Mouse (Mus musculus) bone marrow macrophage, adult 2 months (primary cell): ENCODE data around the gene Tex48. TPM values are rescaled to one million over a fixed set of nuclear protein-coding genes. Genes with fewer than 3 reads are reported as not detected.

Experiments
- H3K27ac ChIP-seq: 2 replicates; pipeline ENCODE4 v1.5.1; 2012; ENCODE audit warnings: low read depth, low read length; ENCODE audit not compliant: insufficient read depth
- H3K4me1 ChIP-seq: 2 replicates; pipeline ENCODE4 v1.6.1; 2012; ENCODE audit warnings: low read length; ENCODE audit not compliant: control insufficient read depth, insufficient read depth
- H3K4me3 ChIP-seq: 2 replicates; pipeline ENCODE4 v1.5.1; 2012; ENCODE audit warnings: mild to moderate bottlenecking, low read length, moderate library complexity; ENCODE audit not compliant: insufficient read depth
- CTCF ChIP-seq: IDR thresholded peaks from 2 replicates; pipeline ENCODE4 v1.5.1; 2012; ENCODE audit warnings: low read depth, mild to moderate bottlenecking, low read length, moderate library complexity
- POLR2A ChIP-seq: IDR thresholded peaks from 2 replicates; pipeline ENCODE4 v1.6.1; 2012; ENCODE audit warnings: mild to moderate bottlenecking, low read depth, low read length, borderline replicate concordance
- polyA plus RNA-seq: library from polyadenylated mRNA; stranded (reverse); fragments of >200 nt; gene quantifications from 2 replicates; pipeline ENCODE4 v1.2.4, GENCODE M21; 2012; ENCODE audit not compliant: missing spikeins, insufficient read depth, insufficient read length

The Tex48 gene
- polyA plus RNA-seq, result not detected in 2 replicates

GRCm38 (mm10) chr4:63622378-63622835, at the start of gene Tex48:
Gene Tex48 (minus strand): TSS chr4:63622428.
- TF ChIP-seq POLR2A, result no peak
- peak; percentile 31; the same call in 1 of the 2 replicates for TF ChIP-seq CTCF
- H3K27ac ChIP-seq, result no peak within 1 kb of the TSS
- H3K4me3 ChIP-seq, result no peak within 1 kb of the TSS
- H3K4me1 ChIP-seq, result no peaks in the 10 kb centered on the region

GRCm38 (mm10) chr4:63668255-63668654, 46.0 kb upstream of the Tex48 start:
- Histone ChIP-seq H3K27ac (no peak overlapping the region), H3K4me1 (peaks cover 6% of the 10 kb centered on the region), H3K4me3 (no peak overlapping the region)
- no peak for TF ChIP-seq POLR2A
- TF ChIP-seq CTCF, result no peak

GRCm38 (mm10) chr4:63665738-63666137, 43.5 kb upstream of the Tex48 start:
- H3K27ac ChIP-seq, result no peak overlapping the region
- H3K4me1 ChIP-seq, result peaks cover 6% of the 10 kb centered on the region
- TF ChIP-seq POLR2A, result no peak
- no peak for TF ChIP-seq CTCF
- no peak overlapping the region for H3K4me3 ChIP-seq

GRCm38 (mm10) chr4:63663279-63663678, 41.1 kb upstream of the Tex48 start, which contains the start of gene Gm11214:
Gene Gm11214 (minus strand): TSS chr4:63663379.
- TF ChIP-seq CTCF (no peak), POLR2A (no peak)
- no peak within 1 kb of the TSS for H3K4me3 ChIP-seq
- H3K27ac ChIP-seq, result no peak within 1 kb of the TSS
- peaks cover 2% of the 10 kb centered on the region; the same call in 1 of the 2 replicates for H3K4me1 ChIP-seq

- Histone ChIP-seq H3K4me1 (no peaks in the 10 kb centered on the region), H3K4me3 (no peak overlapping the region), H3K27ac (no peak overlapping the region)
- TF ChIP-seq POLR2A (no peak), CTCF (no peak)
These were observed 39.6 kb upstream of the Tex48 start for GRCm38 (mm10) chr4:63661857-63662256.

- Histone ChIP-seq H3K4me3 (no peak overlapping the region), H3K27ac (no peak overlapping the region), H3K4me1 (no peaks in the 10 kb centered on the region)
- TF ChIP-seq POLR2A (no peak), CTCF (no peak)
These were observed 39.2 kb upstream of the Tex48 start for GRCm38 (mm10) chr4:63661426-63661825.

- H3K4me3 ChIP-seq, result no peak overlapping the region
- TF ChIP-seq CTCF, result no peak
- no peak for TF ChIP-seq POLR2A
- no peaks in the 10 kb centered on the region for H3K4me1 ChIP-seq
- H3K27ac ChIP-seq, result no peak overlapping the region
These were observed 37.5 kb upstream of the Tex48 start for GRCm38 (mm10) chr4:63659775-63660174.

GRCm38 (mm10) chr4:63659086-63659485, 36.9 kb upstream of the Tex48 start:
- no peak overlapping the region for H3K27ac ChIP-seq
- no peaks in the 10 kb centered on the region for H3K4me1 ChIP-seq
- TF ChIP-seq POLR2A (no peak), CTCF (no peak)
- H3K4me3 ChIP-seq, result no peak overlapping the region

- no peak overlapping the region for H3K27ac ChIP-seq
- H3K4me3 ChIP-seq, result no peak overlapping the region
- no peaks in the 10 kb centered on the region for H3K4me1 ChIP-seq
- TF ChIP-seq CTCF (no peak), POLR2A (no peak)
These were observed 32.2 kb upstream of the Tex48 start for GRCm38 (mm10) chr4:63654381-63654780.

- Histone ChIP-seq H3K4me1 (no peaks in the 10 kb centered on the region), H3K4me3 (no peak overlapping the region), H3K27ac (no peak overlapping the region)
- TF ChIP-seq POLR2A (no peak), CTCF (no peak)
These were observed 21.9 kb upstream of the Tex48 start for GRCm38 (mm10) chr4:63643956-63644726.

GRCm38 (mm10) chr4:63639842-63640241, 17.6 kb upstream of the Tex48 start:
- Histone ChIP-seq H3K4me3 (no peak overlapping the region), H3K4me1 (no peaks in the 10 kb centered on the region), H3K27ac (no peak overlapping the region)
- TF ChIP-seq CTCF, result no peak
- no peak for TF ChIP-seq POLR2A
